Mouse (Mus musculus) naive thymus-derived CD4-positive, alpha-beta T cell, adult 2 months (primary cell): ENCODE measurements around the gene Tnni2.

ENCODE experiments used
- DNase-seq: peaks from one replicate; pipeline ENCODE4 v3.0.0-alpha.2; 2011; ENCODE audit warnings: low read depth

Gene Tnni2

DNA sequence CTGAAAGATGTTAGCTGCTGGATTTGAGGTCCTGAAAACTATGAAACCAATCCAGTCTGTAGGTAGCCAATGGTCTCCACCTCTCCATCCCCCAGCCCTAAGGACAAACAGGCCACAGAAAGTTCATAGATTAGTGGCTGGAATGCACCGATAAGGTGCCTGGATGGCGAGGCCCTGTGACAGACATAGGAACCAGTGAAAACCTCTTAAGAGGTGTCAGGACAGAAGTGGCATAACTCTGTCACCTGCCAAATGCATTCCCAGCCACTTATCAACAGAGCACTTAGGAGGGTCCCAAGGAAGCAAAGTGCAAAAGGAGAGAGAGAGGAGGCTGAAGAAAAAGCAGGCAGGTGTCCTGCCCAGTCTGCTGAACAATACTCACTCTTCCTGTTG lies 17.7 kb downstream of the Tnni2 start:
- DNase-seq, result no peak

DNA sequence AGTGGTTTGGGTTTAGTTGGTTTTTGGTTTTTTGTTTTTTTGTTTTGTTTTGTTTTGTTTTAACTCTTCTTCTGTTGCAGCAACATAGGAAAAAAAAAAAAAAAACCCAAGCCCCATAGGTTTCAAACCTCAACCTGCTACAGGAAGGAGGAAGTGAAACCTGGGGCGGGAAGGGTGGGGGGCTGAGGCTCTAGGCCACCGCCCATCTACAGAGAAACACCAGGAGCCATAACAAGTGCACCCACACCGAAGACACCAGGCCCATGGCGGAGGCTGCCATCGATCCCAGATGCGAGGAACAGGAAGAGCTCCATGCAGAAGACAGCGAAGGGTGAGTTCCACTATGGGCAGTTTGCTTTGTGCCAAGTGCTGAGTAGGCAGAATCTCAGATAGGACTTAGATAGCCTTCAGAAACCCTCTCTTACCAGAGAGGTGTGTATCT lies 19.0 kb downstream of the Tnni2 start, which contains the start of gene Lsp1:
Gene Lsp1, plus strand, starts transcription at position 174 of the 442 bp plus-strand sequence.
- DNase-seq, result peak; percentile 64

DNA sequence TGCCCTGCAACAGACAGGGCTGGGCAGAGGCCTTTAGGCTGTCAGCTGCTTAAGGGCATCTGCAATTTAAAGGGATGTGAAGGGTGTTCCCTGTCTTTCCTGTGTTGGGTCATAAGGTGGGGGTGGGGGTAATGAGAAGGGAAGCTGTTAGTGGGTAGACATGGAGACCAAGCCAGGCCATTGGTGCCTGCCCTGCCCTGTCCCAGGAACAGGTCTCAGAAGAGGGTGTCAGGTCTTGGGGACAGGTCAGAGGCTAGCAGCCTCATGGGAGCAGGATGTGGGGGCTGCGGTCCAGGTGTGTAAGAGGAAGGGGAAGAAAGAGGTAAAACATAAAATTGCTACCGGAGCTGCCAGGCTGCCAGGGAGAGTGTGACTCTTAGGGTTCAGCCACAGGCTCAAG lies 19.8 kb downstream of the Tnni2 start:
- peak; percentile 30 for DNase-seq

- DNase-seq, result no peak
Observed at GRCm38 (mm10) chr7:142462190-142462589, 20.6 kb downstream of the Tnni2 start.

GRCm38 (mm10) chr7:142462594-142463078 lies 21.0 kb downstream of the Tnni2 start:
- DNase-seq, result peak; percentile 48

GRCm38 (mm10) chr7:142470171-142470691 lies 28.6 kb downstream of the Tnni2 start:
- no peak for DNase-seq

DNA sequence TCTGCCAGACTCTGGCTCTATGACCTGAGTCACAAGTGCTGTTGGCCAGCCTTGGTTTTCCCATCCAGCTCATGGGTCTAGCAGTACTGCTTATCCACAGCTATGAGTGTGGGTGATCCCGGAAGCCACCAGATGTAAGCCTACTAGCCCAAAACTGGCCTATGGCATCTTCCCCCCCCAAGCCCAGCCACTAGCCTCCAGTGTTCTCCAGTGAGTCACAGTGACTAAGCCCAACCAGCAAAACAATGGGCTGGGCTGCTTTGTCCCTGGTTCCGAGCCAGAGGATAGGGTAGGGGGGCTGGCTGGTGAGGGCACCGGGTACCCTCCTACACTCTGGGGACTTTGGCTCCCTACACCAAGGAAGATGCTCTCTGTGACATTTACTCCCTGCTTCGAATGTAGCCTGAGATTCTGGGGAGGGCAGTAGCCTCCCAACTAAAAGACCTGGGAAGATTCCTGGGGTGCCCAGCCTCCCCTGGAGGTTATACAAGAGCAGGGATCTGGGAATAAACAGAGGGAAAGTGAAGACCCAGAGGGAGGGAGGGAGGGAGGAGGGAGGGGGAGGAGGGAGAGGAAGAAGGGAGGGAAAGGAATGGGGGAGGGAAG lies 29.3 kb downstream of the Tnni2 start:
- no peak for DNase-seq

GRCm38 (mm10) chr7:142471414-142471861 lies 29.8 kb downstream of the Tnni2 start:
- DNase-seq, result no peak

DNA sequence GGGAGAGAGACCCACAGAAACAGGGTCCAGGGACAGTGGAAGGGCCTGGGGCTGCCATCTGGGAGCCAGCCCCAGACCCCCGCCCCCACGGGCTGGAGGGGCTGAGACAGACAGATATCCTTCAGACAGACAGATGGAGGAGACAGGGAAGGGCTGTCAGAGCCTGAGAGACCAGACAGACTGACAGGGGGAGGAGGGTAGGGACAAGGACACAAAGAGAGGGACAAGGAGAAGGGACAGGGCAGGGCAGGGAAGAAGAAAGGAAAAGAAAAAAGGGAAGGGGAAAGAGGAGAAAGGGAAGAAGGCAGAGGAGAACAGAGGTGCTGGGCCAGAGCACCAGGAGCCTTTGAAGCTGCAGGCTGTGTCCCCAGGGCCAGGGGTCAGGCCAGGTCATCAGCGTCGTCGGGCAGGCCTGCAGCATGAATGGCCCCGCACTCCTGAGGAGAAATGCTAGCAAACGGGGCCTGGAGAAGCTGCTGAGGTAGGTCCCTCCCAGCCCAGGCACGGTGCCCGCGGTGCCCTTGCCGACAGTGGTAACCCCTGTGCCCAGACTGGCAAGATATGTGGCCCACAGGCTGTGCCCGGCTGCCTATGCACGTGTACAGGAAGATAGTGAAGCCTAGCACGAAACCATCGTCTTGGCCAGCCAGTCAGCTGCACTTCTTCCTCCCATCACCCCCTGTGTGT lies 30.4 kb downstream of the Tnni2 start:
- DNase-seq, result no peak

DNA sequence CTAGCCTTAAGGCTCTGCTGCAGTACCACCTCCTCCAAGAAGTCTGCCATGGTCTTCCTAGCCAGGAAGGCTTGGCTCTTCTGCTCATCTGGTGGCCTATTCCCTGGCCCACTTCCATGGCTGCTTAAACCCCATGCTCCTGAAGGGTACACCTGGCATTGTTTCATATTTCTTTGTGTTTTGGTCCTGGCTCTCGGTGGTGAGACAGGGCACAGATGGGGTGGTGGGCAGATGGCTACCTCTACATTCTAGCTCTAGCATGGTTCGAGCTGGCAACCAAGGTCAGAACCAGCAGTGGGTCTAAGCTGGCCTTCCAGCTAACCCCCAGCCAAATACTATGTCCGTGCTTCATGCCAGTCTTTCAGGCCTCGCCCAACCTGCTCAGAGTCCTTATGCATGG lies 31.3 kb downstream of the Tnni2 start:
- no peak for DNase-seq

- no peak for DNase-seq
Observed at GRCm38 (mm10) chr7:142473476-142473875, 31.9 kb downstream of the Tnni2 start.

- DNase-seq, result no peak
Observed at GRCm38 (mm10) chr7:142474799-142475198, 33.2 kb downstream of the Tnni2 start.

DNA sequence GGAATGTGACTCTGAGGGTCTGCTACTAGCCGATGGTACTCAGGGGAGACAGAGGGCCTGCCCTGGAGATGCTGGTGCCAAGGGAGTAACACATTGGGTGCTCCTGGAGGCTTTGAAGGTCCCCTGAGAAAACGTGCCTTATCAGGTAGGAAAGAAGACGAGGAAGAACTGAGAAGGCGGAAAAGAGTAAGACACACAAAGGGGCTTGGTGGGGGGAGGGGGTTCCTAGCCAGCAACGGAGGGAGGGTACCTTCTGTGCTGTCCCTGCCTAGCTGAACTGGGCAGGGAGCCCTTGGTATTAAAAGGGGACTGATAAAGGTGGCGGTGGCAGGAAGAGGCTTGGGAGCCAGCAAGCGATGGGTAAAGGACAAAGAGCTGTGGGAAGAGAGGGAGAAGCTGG lies 34.0 kb downstream of the Tnni2 start:
- DNase-seq, result no peak

DNA sequence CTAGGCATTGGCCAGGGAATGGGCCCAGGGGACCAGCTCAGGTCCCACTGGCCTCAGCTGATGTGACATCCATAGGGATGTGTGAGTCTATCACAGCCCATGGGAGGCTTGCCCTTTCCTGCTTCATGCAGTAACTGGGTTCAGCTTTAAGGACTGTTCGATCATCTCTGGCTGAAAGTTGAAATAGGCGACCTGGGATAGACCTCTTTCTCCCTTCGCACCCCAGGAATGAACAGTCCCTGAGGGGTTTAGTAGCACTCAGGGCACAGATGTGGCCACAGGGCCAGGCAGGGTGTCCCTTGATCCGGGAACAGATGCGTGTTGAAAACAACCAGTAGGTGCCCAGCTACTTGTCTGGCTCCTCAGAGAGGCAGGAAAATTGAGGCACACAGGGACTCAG lies 34.7 kb downstream of the Tnni2 start:
- no peak for DNase-seq

- no peak for DNase-seq
Observed at GRCm38 (mm10) chr7:142476795-142477452, 35.3 kb downstream of the Tnni2 start.

- no peak for DNase-seq
Observed at GRCm38 (mm10) chr7:142478001-142478400, 36.4 kb downstream of the Tnni2 start.

- DNase-seq, result no peak
Observed at GRCm38 (mm10) chr7:142478574-142478973, 37.0 kb downstream of the Tnni2 start.

- no peak for DNase-seq
Observed at GRCm38 (mm10) chr7:142479307-142479706, 37.7 kb downstream of the Tnni2 start.

GRCm38 (mm10) chr7:142479886-142480285 lies 38.3 kb downstream of the Tnni2 start:
- DNase-seq, result no peak

DNA sequence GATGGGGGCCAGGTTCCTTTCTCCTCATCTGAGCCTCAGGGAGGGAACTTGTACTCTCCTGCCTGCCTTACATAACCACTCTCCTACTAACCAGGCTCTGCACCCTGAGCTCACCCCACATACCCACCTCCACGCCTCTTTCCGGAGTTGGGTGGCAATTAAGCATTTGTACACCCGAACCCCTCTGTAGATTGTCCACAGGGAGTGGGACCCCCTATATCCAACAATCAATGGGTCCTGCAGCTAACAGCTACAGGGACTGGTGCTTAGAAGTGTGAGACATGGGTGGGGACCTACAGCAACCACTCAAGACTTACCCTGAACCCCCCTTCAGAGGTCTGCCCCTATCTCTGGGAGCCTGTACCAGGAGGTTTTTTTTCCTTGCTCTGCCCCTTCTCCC lies 39.1 kb downstream of the Tnni2 start:
- DNase-seq, result no peak

- peak; percentile 46 for DNase-seq
Observed at GRCm38 (mm10) chr7:142481186-142481567, 39.6 kb downstream of the Tnni2 start.

- peak; percentile 31 for DNase-seq
Observed at GRCm38 (mm10) chr7:142481568-142482255, 40.1 kb downstream of the Tnni2 start.
